Mouse (Mus musculus) erythroblast, embryonic 14.5 days (primary cell): ENCODE measurements around the gene 4933434E20Rik.

Source experiments
- GATA1 ChIP-seq: IDR thresholded peaks from 2 replicates; pipeline ENCODE4 v1.6.1; 2012; ENCODE audit warnings: low read length, inconsistent platforms, mixed read lengths
- TAL1 ChIP-seq: IDR thresholded peaks from 3 replicates; pipeline ENCODE4 v1.6.1; 2012; ENCODE audit warnings: low read length, inconsistent platforms, mixed read lengths

DNA sequence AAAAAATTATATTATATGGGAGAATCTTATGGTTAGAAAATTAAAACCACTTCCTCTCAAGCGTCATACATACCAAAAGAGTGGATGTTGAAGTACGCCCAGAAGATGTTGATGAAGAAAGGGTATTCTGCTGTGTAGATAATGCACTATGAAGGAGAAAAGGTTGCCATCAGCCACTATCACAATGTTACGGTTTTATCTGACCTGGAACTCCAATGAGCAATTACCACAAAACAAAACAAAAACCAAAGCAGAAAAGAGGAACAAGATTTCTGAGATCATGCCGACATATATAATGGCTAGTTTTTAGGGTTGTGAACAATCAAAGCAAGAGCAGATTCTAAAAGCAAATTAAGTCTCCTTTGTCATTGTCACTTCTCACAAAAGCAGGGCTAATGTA, 34.8 kb upstream of the 4933434E20Rik start:
- TF ChIP-seq GATA1, result no peak
- no peak for TF ChIP-seq TAL1
